Mouse (Mus musculus): ENCODE measurements around the gene Rhbdd3. TPM values are rescaled to one million over a fixed set of nuclear protein-coding genes. Genes with fewer than 3 reads are reported as not detected.

Rhbdd3 gene
- polyA plus RNA-seq, 1 experiment from 2014 or later = 11.1 TPM

- Histone ChIP-seq H3K9ac (ENCODE audit: low read depth, low read length) (no peak overlapping the region), H3K4me1 (ENCODE audit: control insufficient read depth, low read depth, low read length) (peaks cover 11% of the 10 kb centered on the region; the same call in 1 of the 2 replicates), H3K9me3 (replicated peaks; ENCODE audit: control insufficient read depth, low read length) (no peaks in the 10 kb centered on the region), H3K4me2 (ENCODE audit: low read depth, low read length) (no peak overlapping the region), H3K27me3 (ENCODE audit: control insufficient read depth, insufficient read depth, low read depth, low read length) (peaks cover 24% of the 10 kb centered on the region), H3K27ac (ENCODE audit: low read length) (no peak overlapping the region), H3K4me3 (ENCODE audit: low read depth, low read length) (no peak overlapping the region), H3K36me3 (ENCODE audit: control insufficient read depth, insufficient read depth) (no peaks in the 10 kb centered on the region)
- no peak for ATAC-seq (ENCODE audit: low read depth)
- 29% methylated on average over 9 of the region's 9 CpGs for WGBS (ENCODE audit: insufficient replicate concordance)
Measured at GRCm38 (mm10) chr11:5150416-5151246, 51.9 kb downstream of the Rhbdd3 start.

DNA sequence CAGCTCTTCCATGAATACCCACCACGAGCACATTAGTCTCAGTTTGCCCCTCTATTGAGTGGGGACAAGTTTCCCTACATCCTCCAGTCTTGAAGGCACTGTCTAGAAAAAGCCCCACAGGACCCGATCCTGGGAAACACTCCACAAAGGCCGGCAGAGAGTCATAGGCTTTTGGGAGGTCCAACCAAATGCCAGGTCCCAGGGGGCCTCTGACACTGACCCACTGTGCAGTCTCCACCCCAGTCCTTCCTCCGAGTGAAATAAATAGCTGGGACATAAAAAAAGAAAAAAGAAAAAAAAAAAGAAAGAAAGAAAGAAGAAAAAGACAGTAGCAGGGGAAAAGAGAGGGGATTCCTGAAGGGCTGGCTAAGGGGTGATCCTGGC lies 52.5 kb downstream of the Rhbdd3 start:
- peaks cover 24% of the 10 kb centered on the region for H3K27me3 ChIP-seq (ENCODE audit: control insufficient read depth, insufficient read depth, low read depth, low read length)
- H3K9me3 ChIP-seq (replicated peaks; ENCODE audit: control insufficient read depth, low read length) = no peaks in the 10 kb centered on the region
- no peak overlapping the region for H3K27ac ChIP-seq (ENCODE audit: low read length)
- peak overlapping the region; percentile 72 for H3K4me2 ChIP-seq (ENCODE audit: low read depth, low read length)
- ATAC-seq (ENCODE audit: low read depth) = no peak
- whole genome bisulfite sequencing (ENCODE audit: insufficient replicate concordance) = 15% methylated on average over 4 of the region's 4 CpGs
- H3K4me1 ChIP-seq (ENCODE audit: control insufficient read depth, low read depth, low read length) = peaks cover 11% of the 10 kb centered on the region; the same call in 1 of the 2 replicates
- peak overlapping the region; percentile 51; the same call in 1 of the 2 replicates for H3K4me3 ChIP-seq (ENCODE audit: low read depth, low read length)
- no peak overlapping the region for H3K9ac ChIP-seq (ENCODE audit: low read depth, low read length)
- H3K36me3 ChIP-seq (ENCODE audit: control insufficient read depth, insufficient read depth) = no peaks in the 10 kb centered on the region

- H3K36me3 ChIP-seq (ENCODE audit: control insufficient read depth, insufficient read depth) = no peaks in the 10 kb centered on the region
- peak within 1 kb of the TSS; percentile 51 for H3K4me3 ChIP-seq (ENCODE audit: low read depth, low read length)
- H3K9me3 ChIP-seq (replicated peaks; ENCODE audit: control insufficient read depth, low read length) = no peaks in the 10 kb centered on the region
- H3K9ac ChIP-seq (ENCODE audit: low read depth, low read length) = peak within 1 kb of the TSS; percentile 20; the same call in 1 of the 2 replicates
- no peak within 1 kb of the TSS for H3K27ac ChIP-seq (ENCODE audit: low read length)
- peaks cover 24% of the 10 kb centered on the region for H3K27me3 ChIP-seq (ENCODE audit: control insufficient read depth, insufficient read depth, low read depth, low read length)
- under 1% methylated on average over 46 of the region's 53 CpGs for WGBS (ENCODE audit: insufficient replicate concordance)
- 0 out of 2 replicates have a peak, but pooled peaks have one; percentile 25 for ATAC-seq (ENCODE audit: low read depth)
- H3K4me1 ChIP-seq (ENCODE audit: control insufficient read depth, low read depth, low read length) = peaks cover 11% of the 10 kb centered on the region; the same call in 1 of the 2 replicates
- peak within 1 kb of the TSS; percentile 72 for H3K4me2 ChIP-seq (ENCODE audit: low read depth, low read length)
Measured at GRCm38 (mm10) chr11:5151680-5152337, 53.1 kb downstream of the Rhbdd3 start, which contains the start of gene Emid1. Gene Emid1 (minus strand): TSS chr11:5152257.

DNA sequence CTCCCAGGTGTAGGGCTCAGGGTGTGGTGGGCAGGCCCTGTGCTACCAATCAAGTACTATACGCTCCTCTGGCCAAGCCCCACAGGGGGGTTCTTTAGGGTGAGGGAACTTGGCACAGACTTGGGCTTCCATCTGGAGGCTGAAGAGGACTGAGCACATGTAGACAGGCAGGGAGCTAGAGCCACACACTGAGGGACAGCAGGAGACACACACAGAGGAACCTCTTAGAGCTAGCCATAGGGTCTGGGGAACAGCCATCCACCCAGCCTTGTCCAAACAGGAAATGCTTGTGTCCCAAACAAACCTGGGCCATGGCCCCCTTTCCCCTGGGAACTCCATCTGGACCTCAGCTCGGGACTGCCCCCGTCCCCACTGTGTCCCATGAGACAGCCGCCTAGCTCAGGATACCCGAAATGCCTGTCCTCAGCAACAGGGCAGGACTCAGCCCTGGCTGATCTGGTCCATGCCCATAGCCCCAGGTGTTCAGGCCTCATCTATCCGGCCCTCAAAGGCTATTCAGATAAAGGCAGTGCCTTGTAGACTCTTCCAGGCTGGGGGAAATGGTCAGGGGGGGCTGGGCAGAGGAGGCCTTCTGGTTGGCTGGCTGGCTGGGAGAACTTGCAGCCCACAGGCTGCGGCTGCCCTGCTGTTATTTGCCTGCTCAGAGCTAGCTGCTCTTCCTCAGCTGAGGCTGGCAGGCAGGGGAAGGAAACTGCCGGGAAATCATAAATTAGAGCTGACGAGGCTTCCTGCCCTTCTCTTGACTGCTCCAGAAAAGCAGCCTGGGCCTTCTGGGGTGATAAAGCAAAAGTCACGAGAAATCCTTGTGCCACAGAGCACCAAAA lies 56.5 kb downstream of the Rhbdd3 start:
- no peak overlapping the region for H3K27ac ChIP-seq (ENCODE audit: low read length)
- peaks cover 24% of the 10 kb centered on the region for H3K27me3 ChIP-seq (ENCODE audit: control insufficient read depth, insufficient read depth, low read depth, low read length)
- 37% methylated on average over 10 of the region's 10 CpGs for WGBS (ENCODE audit: insufficient replicate concordance)
- H3K4me3 ChIP-seq (ENCODE audit: low read depth, low read length) = no peak overlapping the region
- H3K4me1 ChIP-seq (ENCODE audit: control insufficient read depth, low read depth, low read length) = no peaks in the 10 kb centered on the region
- H3K9me3 ChIP-seq (replicated peaks; ENCODE audit: control insufficient read depth, low read length) = no peaks in the 10 kb centered on the region
- ATAC-seq (ENCODE audit: low read depth) = no peak
- H3K36me3 ChIP-seq (ENCODE audit: control insufficient read depth, insufficient read depth) = no peaks in the 10 kb centered on the region
- H3K4me2 ChIP-seq (ENCODE audit: low read depth, low read length) = no peak overlapping the region
- H3K9ac ChIP-seq (ENCODE audit: low read depth, low read length) = no peak overlapping the region

Other genes starting within 250 kb of the Rhbdd3 start
- gene Nf2, start 249.4 kb upstream of the Rhbdd3 start, polyA plus RNA-seq (2015; fragmentation: Nextera tagmentation; extraction: Ambion mirVana) = 11.1 and 11.9 TPM in 2 replicates
- 101 and 106 TPM in 2 replicates for gene Nipsnap1, start 225.0 kb upstream of the Rhbdd3 start, polyA plus RNA-seq (2015; fragmentation: Nextera tagmentation; extraction: Ambion mirVana)
- 12.6 and 13.2 TPM in 2 replicates for gene Thoc5, start 203.6 kb upstream of the Rhbdd3 start, polyA plus RNA-seq (2015; fragmentation: Nextera tagmentation; extraction: Ambion mirVana)
- gene Nefh, start 150.9 kb upstream of the Rhbdd3 start, polyA plus RNA-seq (2015; fragmentation: Nextera tagmentation; extraction: Ambion mirVana) = 0.11 and 0.14 TPM in 2 replicates
- 78.9 and 81.7 TPM in 2 replicates for gene Ap1b1, start 112.1 kb upstream of the Rhbdd3 start, polyA plus RNA-seq (2015; fragmentation: Nextera tagmentation; extraction: Ambion mirVana)
- gene Rasl10a, start 40.8 kb upstream of the Rhbdd3 start, polyA plus RNA-seq (2015; fragmentation: Nextera tagmentation; extraction: Ambion mirVana) = 0.27 and 0.36 TPM in 2 replicates
- gene Gas2l1, start 33.6 kb upstream of the Rhbdd3 start, polyA plus RNA-seq (2015; fragmentation: Nextera tagmentation; extraction: Ambion mirVana) = 8.4 and 9.4 TPM in 2 replicates
- 232 and 241 TPM in 2 replicates for gene Ewsr1, start 340 bp downstream of the Rhbdd3 start, polyA plus RNA-seq (2015; fragmentation: Nextera tagmentation; extraction: Ambion mirVana)
- 2.8 and 3.1 TPM in 2 replicates for gene Emid1, start 53.3 kb downstream of the Rhbdd3 start, polyA plus RNA-seq (2015; fragmentation: Nextera tagmentation; extraction: Ambion mirVana)
- gene Kremen1, start 162.6 kb downstream of the Rhbdd3 start, polyA plus RNA-seq (2015; fragmentation: Nextera tagmentation; extraction: Ambion mirVana) = 1.8 and 2.3 TPM in 2 replicates

Data from liver, embryonic 16.5 days (tissue).